Mouse (Mus musculus): ENCODE measurements around the gene Gm20388. TPM values are rescaled to one million over a fixed set of nuclear protein-coding genes. Genes with fewer than 3 reads are reported as not detected.

Gm20388 gene
- polyA plus RNA-seq, 1 experiment from 2014 or later, result 12.4 TPM

GRCm38 (mm10) chr8:124146286-124146685 is 4235.6 kb downstream of the Gm20388 start:
- no peak for ATAC-seq
- Histone ChIP-seq H3K36me3 (ENCODE audit: control insufficient read depth, insufficient read depth, low read length) (no peaks in the 10 kb centered on the region), H3K4me2 (ENCODE audit: low read length) (no peak overlapping the region), H3K9me3 (ENCODE audit: control insufficient read depth, low read length) (no peaks in the 10 kb centered on the region), H3K4me3 (ENCODE audit: low read length) (no peak overlapping the region), H3K9ac (ENCODE audit: low read depth, low read length) (no peak overlapping the region), H3K27me3 (replicated peaks; ENCODE audit: control insufficient read depth, insufficient read depth, low read length) (no peaks in the 10 kb centered on the region), H3K4me1 (ENCODE audit: control insufficient read depth, insufficient read depth, low read depth, low read length) (peaks cover 23% of the 10 kb centered on the region), H3K27ac (ENCODE audit: low read depth, low read length) (no peak overlapping the region)
- 86% methylated on average over 5 of the region's 5 CpGs for WGBS

DNA sequence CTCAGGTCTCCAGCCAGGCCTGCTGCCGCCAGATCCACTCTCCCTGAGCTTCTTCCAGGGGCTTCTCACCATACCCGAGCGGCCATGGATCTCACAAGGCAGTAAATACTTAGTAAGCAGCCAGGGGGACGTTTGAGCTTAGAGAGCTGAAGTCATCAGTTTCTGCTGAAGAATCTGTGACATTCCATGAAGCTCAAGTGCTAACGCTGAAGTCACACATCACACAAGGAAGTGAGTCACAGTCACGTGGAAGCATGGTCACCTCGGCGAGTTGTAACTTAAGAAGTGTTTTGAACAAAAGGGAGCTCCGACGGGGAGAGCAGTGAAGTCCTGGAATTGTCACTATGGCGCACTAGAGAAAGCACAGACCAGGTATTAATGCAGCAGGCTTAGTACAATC is 4239.4 kb downstream of the Gm20388 start:
- H3K36me3 ChIP-seq (ENCODE audit: control insufficient read depth, insufficient read depth, low read length), result no peaks in the 10 kb centered on the region
- no peaks in the 10 kb centered on the region for H3K4me1 ChIP-seq (ENCODE audit: control insufficient read depth, insufficient read depth, low read depth, low read length)
- no peaks in the 10 kb centered on the region for H3K9me3 ChIP-seq (ENCODE audit: control insufficient read depth, low read length)
- no peak overlapping the region for H3K4me2 ChIP-seq (ENCODE audit: low read length)
- no peak for ATAC-seq
- no peak overlapping the region for H3K27ac ChIP-seq (ENCODE audit: low read depth, low read length)
- 84% methylated on average over 11 of the region's 11 CpGs for WGBS
- no peak overlapping the region for H3K4me3 ChIP-seq (ENCODE audit: low read length)
- no peak overlapping the region for H3K9ac ChIP-seq (ENCODE audit: low read depth, low read length)
- H3K27me3 ChIP-seq (replicated peaks; ENCODE audit: control insufficient read depth, insufficient read depth, low read length), result no peaks in the 10 kb centered on the region

DNA sequence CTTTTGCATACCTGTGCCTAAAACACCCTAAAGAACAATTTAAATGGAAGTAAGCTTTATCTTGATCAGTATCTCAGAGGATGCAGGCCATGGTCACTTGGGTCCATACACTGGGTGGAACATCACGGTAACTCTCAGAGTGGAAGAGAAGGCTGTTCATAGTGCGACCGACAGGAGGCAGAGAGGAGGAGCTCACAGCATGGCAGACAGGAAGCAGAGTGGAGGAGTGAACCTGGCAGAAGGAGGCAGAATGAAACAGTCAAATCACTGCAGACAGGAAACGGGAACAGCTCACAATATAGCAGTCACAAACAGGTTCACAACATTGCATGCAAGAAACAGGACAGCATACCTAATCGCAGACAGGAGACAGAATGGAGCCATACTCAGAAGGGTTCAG is 4239.9 kb downstream of the Gm20388 start:
- no peak overlapping the region for H3K4me2 ChIP-seq (ENCODE audit: low read length)
- H3K4me1 ChIP-seq (ENCODE audit: control insufficient read depth, insufficient read depth, low read depth, low read length), result no peaks in the 10 kb centered on the region
- no peaks in the 10 kb centered on the region for H3K36me3 ChIP-seq (ENCODE audit: control insufficient read depth, insufficient read depth, low read length)
- no peaks in the 10 kb centered on the region for H3K27me3 ChIP-seq (replicated peaks; ENCODE audit: control insufficient read depth, insufficient read depth, low read length)
- no peak overlapping the region for H3K9ac ChIP-seq (ENCODE audit: low read depth, low read length)
- H3K4me3 ChIP-seq (ENCODE audit: low read length), result no peak overlapping the region
- no peak for ATAC-seq
- no peak overlapping the region for H3K27ac ChIP-seq (ENCODE audit: low read depth, low read length)
- H3K9me3 ChIP-seq (ENCODE audit: control insufficient read depth, low read length), result no peaks in the 10 kb centered on the region
- 84% methylated on average over 5 of the region's 5 CpGs for WGBS

DNA sequence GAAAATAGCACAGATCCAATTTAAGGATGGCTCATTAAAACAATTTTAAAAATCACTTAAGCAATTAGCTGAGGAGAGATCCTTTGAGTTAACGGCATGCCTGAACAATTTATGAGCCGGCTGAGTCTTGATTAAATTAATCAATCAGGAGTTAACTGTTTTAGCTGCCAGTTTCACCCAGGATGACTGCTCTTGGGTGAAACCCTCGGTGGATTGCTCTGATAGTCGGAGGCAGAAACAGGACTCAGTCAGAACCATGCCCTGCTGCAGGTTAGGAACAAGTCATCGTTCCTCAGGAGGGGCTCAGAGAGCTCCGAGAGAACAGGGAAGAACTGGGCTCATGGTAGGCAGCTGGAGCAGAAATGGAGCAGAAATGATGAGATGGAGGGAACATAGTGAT is 4241.2 kb downstream of the Gm20388 start:
- Histone ChIP-seq H3K4me1 (ENCODE audit: control insufficient read depth, insufficient read depth, low read depth, low read length) (no peaks in the 10 kb centered on the region), H3K4me2 (ENCODE audit: low read length) (no peak overlapping the region), H3K27me3 (replicated peaks; ENCODE audit: control insufficient read depth, insufficient read depth, low read length) (no peaks in the 10 kb centered on the region), H3K36me3 (ENCODE audit: control insufficient read depth, insufficient read depth, low read length) (no peaks in the 10 kb centered on the region), H3K4me3 (ENCODE audit: low read length) (no peak overlapping the region), H3K9me3 (ENCODE audit: control insufficient read depth, low read length) (no peaks in the 10 kb centered on the region), H3K9ac (ENCODE audit: low read depth, low read length) (no peak overlapping the region), H3K27ac (ENCODE audit: low read depth, low read length) (no peak overlapping the region)
- WGBS, result 61% methylated on average over 6 of the region's 6 CpGs
- no peak for ATAC-seq

GRCm38 (mm10) chr8:124152771-124153170 is 4242.1 kb downstream of the Gm20388 start:
- Histone ChIP-seq H3K36me3 (ENCODE audit: control insufficient read depth, insufficient read depth, low read length) (no peaks in the 10 kb centered on the region), H3K4me2 (ENCODE audit: low read length) (no peak overlapping the region), H3K27ac (ENCODE audit: low read depth, low read length) (no peak overlapping the region), H3K9ac (ENCODE audit: low read depth, low read length) (no peak overlapping the region), H3K4me1 (ENCODE audit: control insufficient read depth, insufficient read depth, low read depth, low read length) (no peaks in the 10 kb centered on the region), H3K9me3 (ENCODE audit: control insufficient read depth, low read length) (no peaks in the 10 kb centered on the region), H3K4me3 (ENCODE audit: low read length) (no peak overlapping the region), H3K27me3 (replicated peaks; ENCODE audit: control insufficient read depth, insufficient read depth, low read length) (no peaks in the 10 kb centered on the region)
- WGBS, result 92% methylated on average over 8 of the region's 8 CpGs
- no peak for ATAC-seq

- Histone ChIP-seq H3K4me3 (ENCODE audit: low read length) (no peak overlapping the region), H3K27ac (ENCODE audit: low read depth, low read length) (no peak overlapping the region)
- WGBS, result 67% methylated on average over 7 of the region's 7 CpGs
Observed at GRCm38 (mm10) chr8:124156324-124156723, 4245.7 kb downstream of the Gm20388 start.

DNA sequence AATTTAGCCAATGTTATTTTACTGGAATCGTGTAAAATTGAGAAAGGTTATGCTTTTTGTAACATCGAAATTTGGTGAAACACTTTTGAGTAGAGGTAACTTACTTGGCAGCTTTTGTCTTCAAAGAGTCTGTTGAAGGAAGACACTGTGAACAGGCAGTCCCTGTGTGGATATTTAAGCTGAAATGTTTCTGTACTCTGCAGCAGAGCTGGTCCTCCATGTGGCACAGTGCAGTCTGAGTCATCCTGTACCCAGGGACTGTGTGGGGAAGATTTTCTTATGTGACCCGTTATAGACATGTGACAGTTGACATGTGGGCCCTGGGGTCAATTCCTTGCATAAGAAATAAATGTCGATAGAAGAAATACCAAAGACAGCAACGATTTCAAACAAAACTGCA is 4251.0 kb downstream of the Gm20388 start:
- no peak overlapping the region for H3K27ac ChIP-seq (ENCODE audit: low read depth, low read length)
- H3K4me2 ChIP-seq (ENCODE audit: low read length), result no peak overlapping the region
- H3K27me3 ChIP-seq (replicated peaks; ENCODE audit: control insufficient read depth, insufficient read depth, low read length), result no peaks in the 10 kb centered on the region
- 80% methylated on average over 5 of the region's 5 CpGs for WGBS
- no peak overlapping the region for H3K4me3 ChIP-seq (ENCODE audit: low read length)
- no peak overlapping the region for H3K9ac ChIP-seq (ENCODE audit: low read depth, low read length)
- H3K9me3 ChIP-seq (ENCODE audit: control insufficient read depth, low read length), result no peaks in the 10 kb centered on the region
- ATAC-seq, result no peak
- no peaks in the 10 kb centered on the region for H3K4me1 ChIP-seq (ENCODE audit: control insufficient read depth, insufficient read depth, low read depth, low read length)
- H3K36me3 ChIP-seq (ENCODE audit: control insufficient read depth, insufficient read depth, low read length), result no peaks in the 10 kb centered on the region

More at GRCm38 (mm10) chr8:124156324-124156723, 4245.7 kb downstream of the Gm20388 start:
- no peaks in the 10 kb centered on the region for H3K9me3 ChIP-seq (ENCODE audit: control insufficient read depth, low read length)
- H3K4me1 ChIP-seq (ENCODE audit: control insufficient read depth, insufficient read depth, low read depth, low read length), result no peaks in the 10 kb centered on the region
- no peaks in the 10 kb centered on the region for H3K27me3 ChIP-seq (replicated peaks; ENCODE audit: control insufficient read depth, insufficient read depth, low read length)
- no peak overlapping the region for H3K9ac ChIP-seq (ENCODE audit: low read depth, low read length)
- H3K4me2 ChIP-seq (ENCODE audit: low read length), result no peak overlapping the region
- no peaks in the 10 kb centered on the region for H3K36me3 ChIP-seq (ENCODE audit: control insufficient read depth, insufficient read depth, low read length)
- 0 out of 2 replicates have a peak, but pooled peaks have one; percentile 30 for ATAC-seq

DNA sequence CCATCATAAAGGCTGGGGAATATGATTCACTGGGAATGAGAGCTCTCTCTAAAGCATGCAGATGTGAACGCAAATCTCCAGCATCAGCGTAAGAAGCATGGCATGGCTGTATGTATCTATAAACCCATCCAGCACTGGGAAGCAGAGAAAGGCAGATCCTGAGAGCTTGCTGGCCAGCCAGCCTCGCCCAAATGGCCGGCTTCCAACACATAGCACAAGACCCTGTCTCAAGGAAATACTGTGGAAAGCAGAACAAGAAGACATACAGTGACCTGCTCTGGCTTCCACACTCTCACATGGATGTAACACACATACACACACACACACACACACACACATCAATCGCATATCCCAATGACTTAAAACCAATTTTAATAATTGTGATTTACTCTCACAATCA is 4252.6 kb downstream of the Gm20388 start:
- H3K4me3 ChIP-seq (ENCODE audit: low read length), result no peak overlapping the region
- H3K9me3 ChIP-seq (ENCODE audit: control insufficient read depth, low read length), result no peaks in the 10 kb centered on the region
- H3K4me2 ChIP-seq (ENCODE audit: low read length), result no peak overlapping the region
- 80% methylated on average over 5 of the region's 5 CpGs for WGBS
- H3K27ac ChIP-seq (ENCODE audit: low read depth, low read length), result no peak overlapping the region
- ATAC-seq, result no peak
- no peaks in the 10 kb centered on the region for H3K36me3 ChIP-seq (ENCODE audit: control insufficient read depth, insufficient read depth, low read length)
- no peaks in the 10 kb centered on the region for H3K27me3 ChIP-seq (replicated peaks; ENCODE audit: control insufficient read depth, insufficient read depth, low read length)
- H3K4me1 ChIP-seq (ENCODE audit: control insufficient read depth, insufficient read depth, low read depth, low read length), result no peaks in the 10 kb centered on the region
- no peak overlapping the region for H3K9ac ChIP-seq (ENCODE audit: low read depth, low read length)

DNA sequence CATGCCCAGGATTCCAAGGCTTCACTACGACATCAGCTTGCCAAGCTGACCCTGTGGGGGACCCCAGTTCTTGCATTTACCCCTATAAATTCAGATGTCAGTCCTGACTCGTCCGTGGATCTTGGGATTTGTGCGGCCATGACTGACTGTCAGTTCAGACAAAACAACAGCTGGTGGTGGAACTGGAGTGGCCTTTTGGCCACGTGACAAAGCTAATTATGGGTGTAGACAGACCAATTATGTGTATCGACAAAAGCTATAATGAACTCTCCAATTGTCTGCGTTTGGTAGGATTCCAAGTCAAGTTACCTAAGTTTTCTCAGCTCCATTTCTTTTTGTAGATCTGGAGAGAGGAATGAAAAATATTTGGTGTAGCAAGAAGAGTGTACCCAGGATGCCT is 4259.1 kb downstream of the Gm20388 start:
- Histone ChIP-seq H3K27ac (ENCODE audit: low read depth, low read length) (no peak overlapping the region), H3K27me3 (replicated peaks; ENCODE audit: control insufficient read depth, insufficient read depth, low read length) (no peaks in the 10 kb centered on the region), H3K4me2 (ENCODE audit: low read length) (no peak overlapping the region), H3K9ac (ENCODE audit: low read depth, low read length) (no peak overlapping the region), H3K4me3 (ENCODE audit: low read length) (no peak overlapping the region), H3K4me1 (ENCODE audit: control insufficient read depth, insufficient read depth, low read depth, low read length) (peaks cover 20% of the 10 kb centered on the region), H3K36me3 (ENCODE audit: control insufficient read depth, insufficient read depth, low read length) (no peaks in the 10 kb centered on the region), H3K9me3 (ENCODE audit: control insufficient read depth, low read length) (no peaks in the 10 kb centered on the region)
- ATAC-seq, result no peak
- 40% methylated on average over 7 of the region's 7 CpGs for WGBS

GRCm38 (mm10) chr8:124170671-124171070 is 4260.0 kb downstream of the Gm20388 start:
- no peaks in the 10 kb centered on the region for H3K9me3 ChIP-seq (ENCODE audit: control insufficient read depth, low read length)
- H3K4me2 ChIP-seq (ENCODE audit: low read length), result no peak overlapping the region
- peaks cover 20% of the 10 kb centered on the region for H3K4me1 ChIP-seq (ENCODE audit: control insufficient read depth, insufficient read depth, low read depth, low read length)
- no peak overlapping the region for H3K27ac ChIP-seq (ENCODE audit: low read depth, low read length)
- no peak overlapping the region for H3K9ac ChIP-seq (ENCODE audit: low read depth, low read length)
- H3K36me3 ChIP-seq (ENCODE audit: control insufficient read depth, insufficient read depth, low read length), result no peaks in the 10 kb centered on the region
- no peak overlapping the region for H3K4me3 ChIP-seq (ENCODE audit: low read length)
- no peak for ATAC-seq
- H3K27me3 ChIP-seq (replicated peaks; ENCODE audit: control insufficient read depth, insufficient read depth, low read length), result no peaks in the 10 kb centered on the region
- 80% methylated on average over 7 of the region's 7 CpGs for WGBS
